Mouse (Mus musculus): Measurements from ENCODE around the gene Kcnc1. TPM values are rescaled to one million over a fixed set of nuclear protein-coding genes. Genes with fewer than 3 reads are reported as not detected.

The Kcnc1 gene
- 10 to 100 TPM; 15.8 to 20.2 TPM for total RNA-seq (2021)
- long read RNA-seq, experiment 1, full-length matches to known transcripts: 1 of 9 reads
- long read RNA-seq, experiment 1, partial matches to known transcripts: 2 of 9 reads
- long read RNA-seq, experiment 1, other reads (novel, unspliced or antisense): 6 of 9 reads
- long read RNA-seq, experiment 2, full-length matches to known transcripts: 1 of 9 reads
- long read RNA-seq, experiment 2, partial matches to known transcripts: 0 of 9 reads
- long read RNA-seq, experiment 2, other reads (novel, unspliced or antisense): 8 of 9 reads

GRCm38 (mm10) chr7:46396231-46396927 is at the start of gene Kcnc1:
TSS of gene Kcnc1 (plus strand) at chr7:46396497.
- DNase-seq (ENCODE audit: low spot score in 2 of 2): peak; percentile 74 to 86

DNA sequence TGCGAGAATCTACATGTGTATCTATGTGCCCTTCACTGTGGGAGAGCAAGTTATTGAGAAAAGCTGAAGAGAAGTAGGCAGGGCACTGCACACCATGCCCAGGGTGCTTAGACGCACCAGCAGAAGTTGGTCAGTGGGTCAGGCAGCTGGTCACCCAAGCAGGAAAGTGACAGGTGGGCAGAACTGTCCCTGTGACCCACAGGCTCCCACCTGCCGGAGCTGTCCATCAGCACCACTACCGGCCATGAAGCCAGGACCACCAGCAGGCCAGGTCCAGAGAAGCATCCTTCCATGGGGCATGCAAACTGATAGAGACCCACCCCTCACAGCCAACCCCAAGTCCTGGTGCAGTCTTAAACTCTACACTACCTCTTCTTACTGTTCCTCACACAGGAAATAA is 48.6 kb upstream of the Kcnc1 start:
- no peak for DNase-seq (ENCODE audit: low spot score in 2 of 2)

- peak in 1 of 2 experiments; percentile 22 for DNase-seq (ENCODE audit: low spot score in 2 of 2)
These were observed 47.5 kb upstream of the Kcnc1 start for GRCm38 (mm10) chr7:46348813-46349212.

DNA sequence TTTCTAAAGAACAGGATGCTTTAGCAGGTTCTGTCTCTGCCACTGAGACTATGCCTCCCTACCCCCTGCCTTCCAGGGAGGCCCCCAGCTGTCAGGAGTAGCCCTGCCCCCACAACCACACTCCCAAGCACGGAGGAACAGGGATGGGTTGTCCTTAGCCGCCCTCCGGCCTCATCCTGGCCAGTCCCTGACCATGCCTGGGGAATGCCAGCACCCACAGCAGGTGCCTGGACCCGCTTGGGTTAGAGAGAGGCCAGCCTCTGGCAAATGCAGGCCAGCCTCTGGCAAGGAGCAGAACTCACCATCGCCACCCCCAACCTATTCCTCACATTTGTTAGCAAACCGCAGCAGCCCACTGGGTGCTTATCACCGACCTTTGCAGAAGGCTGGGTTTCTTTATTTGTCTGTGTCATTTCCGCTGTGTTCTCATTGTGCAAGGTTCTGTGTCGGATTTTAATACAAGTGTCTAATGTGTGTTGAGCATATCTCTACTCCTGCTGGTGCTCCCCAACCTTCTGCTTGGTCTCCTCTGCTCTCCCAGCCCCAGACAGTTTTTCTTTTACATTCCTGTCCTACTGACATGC is 46.1 kb upstream of the Kcnc1 start:
- DNase-seq (ENCODE audit: low spot score in 2 of 2): peak in 1 of 2 experiments; percentile 54

DNA sequence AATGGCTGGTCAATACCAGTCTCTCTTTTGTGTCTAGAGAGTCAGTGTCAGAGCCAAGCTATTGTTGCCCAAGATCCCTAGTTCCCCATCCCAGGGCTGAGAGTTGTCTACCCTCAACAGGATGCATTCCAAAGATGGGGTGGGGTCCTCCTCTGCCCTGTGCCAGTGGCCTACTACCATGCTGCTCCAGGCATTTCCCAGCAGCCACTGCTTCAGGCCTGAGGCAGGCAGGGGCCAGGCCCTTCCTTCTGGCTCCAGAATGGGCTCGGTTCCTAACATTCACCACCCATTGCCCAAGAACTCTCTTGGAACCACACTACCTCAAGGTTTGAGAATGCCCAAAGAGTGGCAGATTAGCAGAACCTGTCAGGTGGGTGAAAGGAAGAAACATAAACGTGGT is 43.5 kb upstream of the Kcnc1 start:
- DNase-seq (ENCODE audit: low spot score in 2 of 2): no peak

GRCm38 (mm10) chr7:46353216-46353615 is 43.1 kb upstream of the Kcnc1 start:
- peak in 1 of 2 experiments; percentile 56 for DNase-seq (ENCODE audit: low spot score in 2 of 2)

- no peak for DNase-seq (ENCODE audit: low spot score in 2 of 2)
These were observed 42.4 kb upstream of the Kcnc1 start for GRCm38 (mm10) chr7:46353875-46354274.

- DNase-seq (ENCODE audit: low spot score in 2 of 2): no peak
These were observed 34.5 kb upstream of the Kcnc1 start for GRCm38 (mm10) chr7:46361776-46362175.

DNA sequence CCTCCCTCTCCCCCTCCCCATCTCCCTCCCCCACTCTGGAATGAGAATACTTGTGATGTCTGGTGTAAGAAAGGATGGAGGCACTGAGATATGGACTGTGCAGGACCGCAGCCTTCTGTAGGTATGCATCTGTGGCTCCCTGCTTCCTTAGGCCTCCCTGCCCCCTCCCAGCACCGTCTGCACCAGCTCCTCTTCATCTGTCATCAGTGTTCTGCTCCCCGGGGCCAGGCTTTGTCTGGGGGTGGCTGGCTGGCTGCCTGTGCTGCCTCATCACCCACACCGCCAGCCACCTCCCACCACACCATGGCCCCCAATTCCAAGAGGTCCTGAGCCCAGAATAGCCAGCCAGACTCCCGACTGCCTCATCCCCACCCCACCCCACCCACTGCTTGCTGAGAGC is 32.1 kb upstream of the Kcnc1 start:
- no peak for DNase-seq (ENCODE audit: low spot score in 2 of 2)

GRCm38 (mm10) chr7:46365810-46366209 is 30.5 kb upstream of the Kcnc1 start:
- no peak for DNase-seq (ENCODE audit: low spot score in 2 of 2)

DNA sequence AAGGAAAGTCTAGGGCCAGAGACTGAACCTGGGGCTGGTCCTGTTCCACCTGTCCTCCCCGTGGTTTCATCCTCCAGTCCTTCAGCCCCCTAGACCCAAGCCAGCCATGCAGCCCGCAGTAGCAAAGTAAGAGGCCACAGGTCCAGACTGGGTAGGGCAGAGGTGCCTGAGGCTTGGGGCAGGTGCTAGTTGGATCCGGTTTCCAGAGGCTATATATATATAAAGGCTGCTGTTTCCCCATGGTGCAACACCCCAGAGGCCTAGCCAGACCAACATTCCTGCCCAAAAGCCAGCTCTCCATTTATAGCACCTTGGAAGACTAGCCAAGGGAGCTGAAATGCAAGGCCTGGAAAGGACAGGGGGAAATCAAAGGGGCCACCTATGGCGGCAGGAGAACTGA is 25.2 kb upstream of the Kcnc1 start:
- no peak for DNase-seq (ENCODE audit: low spot score in 2 of 2)

GRCm38 (mm10) chr7:46376172-46377007 is 19.9 kb upstream of the Kcnc1 start, which contains the start of gene Myod1:
TSS of gene Myod1 (plus strand) at chr7:46376474.
- DNase-seq (ENCODE audit: low spot score in 2 of 2): peak; percentile 51 to 74

DNA sequence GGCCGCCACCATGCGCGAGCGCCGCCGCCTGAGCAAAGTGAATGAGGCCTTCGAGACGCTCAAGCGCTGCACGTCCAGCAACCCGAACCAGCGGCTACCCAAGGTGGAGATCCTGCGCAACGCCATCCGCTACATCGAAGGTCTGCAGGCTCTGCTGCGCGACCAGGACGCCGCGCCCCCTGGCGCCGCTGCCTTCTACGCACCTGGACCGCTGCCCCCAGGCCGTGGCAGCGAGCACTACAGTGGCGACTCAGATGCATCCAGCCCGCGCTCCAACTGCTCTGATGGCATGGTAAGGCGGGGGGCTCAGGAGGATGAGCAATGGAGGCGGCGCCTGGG is 19.3 kb upstream of the Kcnc1 start:
- peak in 1 of 2 experiments; percentile 58 for DNase-seq (ENCODE audit: low spot score in 2 of 2)

DNA sequence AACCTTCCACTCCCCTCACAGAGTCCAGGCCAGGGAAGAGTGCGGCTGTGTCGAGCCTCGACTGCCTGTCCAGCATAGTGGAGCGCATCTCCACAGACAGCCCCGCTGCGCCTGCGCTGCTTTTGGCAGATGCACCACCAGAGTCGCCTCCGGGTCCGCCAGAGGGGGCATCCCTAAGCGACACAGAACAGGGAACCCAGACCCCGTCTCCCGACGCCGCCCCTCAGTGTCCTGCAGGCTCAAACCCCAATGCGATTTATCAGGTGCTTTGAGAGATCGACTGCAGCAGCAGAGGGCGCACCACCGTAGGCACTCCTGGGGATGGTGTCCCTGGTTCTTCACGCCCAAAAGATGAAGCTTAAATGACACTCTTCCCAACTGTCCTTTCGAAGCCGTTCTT is 18.2 kb upstream of the Kcnc1 start:
- DNase-seq (ENCODE audit: low spot score in 2 of 2): peak in 1 of 2 experiments; percentile 29

- DNase-seq (ENCODE audit: low spot score in 2 of 2): peak in 1 of 2 experiments; percentile 81
These were observed 17.3 kb upstream of the Kcnc1 start for GRCm38 (mm10) chr7:46378983-46379382.

GRCm38 (mm10) chr7:46380625-46381024 is 15.7 kb upstream of the Kcnc1 start:
- no peak for DNase-seq (ENCODE audit: low spot score in 2 of 2)

DNA sequence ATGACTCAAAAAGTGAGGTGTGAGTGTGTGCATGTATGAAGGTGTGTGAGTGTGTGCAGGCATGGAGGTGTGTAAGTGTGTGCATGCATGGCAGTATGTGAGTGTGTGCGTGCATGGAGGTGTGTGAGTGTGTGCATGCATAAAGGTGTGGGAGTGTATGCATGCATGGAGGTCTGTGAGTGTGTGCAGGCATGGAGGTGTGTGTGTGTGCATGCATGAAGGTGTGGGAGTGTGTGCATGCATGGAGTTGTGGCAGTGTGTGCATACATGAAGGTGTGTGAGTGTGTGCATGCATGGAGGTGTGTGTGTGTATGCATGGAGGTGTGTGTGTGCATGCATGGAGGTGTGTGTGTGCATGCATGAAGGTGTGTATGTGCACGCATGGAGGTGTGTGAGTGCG is 8.9 kb upstream of the Kcnc1 start:
- DNase-seq (ENCODE audit: low spot score in 2 of 2): no peak

- no peak for DNase-seq (ENCODE audit: low spot score in 2 of 2)
These were observed 6.7 kb upstream of the Kcnc1 start for GRCm38 (mm10) chr7:46389456-46390085.

DNA sequence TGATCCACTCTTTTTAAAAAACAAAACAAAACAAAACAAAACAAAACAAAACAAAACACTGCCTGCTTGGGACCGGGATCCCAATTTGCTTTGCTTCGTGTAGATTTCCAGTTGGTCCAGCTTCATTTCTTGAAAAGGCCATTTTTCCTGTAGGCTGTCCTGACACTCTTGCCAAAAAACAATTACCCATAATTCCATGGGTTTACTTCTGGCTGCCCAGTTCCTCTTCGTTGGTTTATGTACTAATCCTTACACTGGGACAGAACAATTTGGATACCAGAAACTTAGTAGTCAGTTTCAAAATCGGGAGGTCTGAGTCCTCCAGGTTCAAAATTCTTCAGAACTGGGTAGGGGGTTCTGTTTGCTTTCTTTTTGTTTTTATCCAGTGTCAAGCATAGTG is 6.1 kb upstream of the Kcnc1 start:
- no peak for DNase-seq (ENCODE audit: low spot score in 2 of 2)

DNA sequence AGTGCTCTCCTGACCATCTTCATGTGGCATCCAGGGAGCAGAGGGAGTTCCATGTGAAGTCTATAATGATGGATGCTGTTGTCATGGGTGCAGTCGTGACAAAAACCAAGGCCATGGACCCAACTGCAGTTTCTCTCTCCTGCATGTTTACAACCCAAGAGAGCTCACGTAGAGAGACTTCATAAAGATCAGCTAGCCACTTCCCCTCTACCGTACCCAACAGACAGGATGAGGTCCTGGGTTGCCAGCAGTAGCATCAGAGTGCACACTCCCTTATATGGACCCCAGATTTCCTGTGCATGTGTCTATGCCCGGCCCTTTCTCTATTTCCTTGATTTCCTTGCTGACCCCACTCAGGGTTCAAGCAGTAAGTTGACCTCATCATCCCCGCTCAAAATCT is 4.6 kb upstream of the Kcnc1 start:
- DNase-seq (ENCODE audit: low spot score in 2 of 2): no peak

DNA sequence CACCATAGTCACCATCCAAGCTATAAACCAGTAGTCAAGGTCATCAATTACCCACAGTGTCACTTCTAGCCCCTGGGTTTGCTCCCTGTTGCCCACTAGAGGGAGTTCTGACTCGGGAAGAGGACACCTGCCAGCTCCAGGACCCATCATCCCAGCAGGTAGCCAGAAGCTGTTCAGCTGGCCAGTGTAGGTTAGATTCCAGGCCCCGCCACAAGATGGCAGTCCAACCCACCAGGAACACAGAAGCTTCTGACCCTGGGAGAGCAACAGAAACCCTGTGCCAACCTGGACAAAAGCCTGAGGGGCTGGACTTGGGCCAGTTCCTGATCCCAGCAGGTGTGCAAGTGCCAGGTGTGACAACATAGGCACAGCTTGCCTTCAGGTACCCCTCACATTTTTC is 3.2 kb upstream of the Kcnc1 start:
- DNase-seq (ENCODE audit: low spot score in 2 of 2): peak in 1 of 2 experiments; percentile 63
